Mouse (Mus musculus): ENCODE results near the gene Ckap2.

DNA sequence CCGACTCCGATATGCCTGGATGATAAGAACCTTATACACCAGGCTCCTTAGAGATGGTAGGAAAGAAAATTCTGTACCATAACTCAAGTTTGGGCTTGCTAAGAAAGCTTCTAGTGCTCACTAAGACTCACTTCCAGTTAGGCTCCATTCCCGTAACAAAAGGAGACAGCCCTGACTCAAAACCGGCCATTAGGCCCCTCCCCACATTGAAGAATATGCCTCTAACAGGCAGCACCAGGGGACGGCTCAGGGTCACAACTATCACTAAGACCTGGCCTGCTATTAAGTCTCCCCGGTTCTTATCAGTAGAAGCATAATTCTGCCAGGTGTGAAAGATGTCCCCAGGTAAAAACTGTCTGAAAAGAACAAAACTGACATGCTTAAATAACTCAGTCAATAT lies 39.8 kb downstream of the Ckap2 start:
- TF ChIP-seq POLR2AphosphoS2 (IDR thresholded peaks at IDR 0.05; ENCODE audit: insufficient read length, low read depth), result no peak
- TF ChIP-seq MAX (IDR thresholded peaks at IDR 0.05; ENCODE audit: low read depth), result no peak
- TF ChIP-seq POLR2A (IDR thresholded peaks at IDR 0.05; ENCODE audit: insufficient read length, low read depth), result no peak
- no peak for TF ChIP-seq E2F4 (IDR thresholded peaks at IDR 0.05; ENCODE audit: insufficient read depth)
- no peak for TF ChIP-seq MYOD1 (IDR thresholded peaks at IDR 0.05; ENCODE audit: control insufficient read depth in 1 of 3, insufficient read length in 2 of 3, low read depth in 2 of 3)
- TF ChIP-seq CEBPB (IDR thresholded peaks at IDR 0.05; ENCODE audit: insufficient read depth, poor library complexity, severe bottlenecking), result no peak
- TF ChIP-seq USF1 (IDR thresholded peaks at IDR 0.05; ENCODE audit: low read depth), result no peak
- TF ChIP-seq MYOG (IDR thresholded peaks at IDR 0.05; ENCODE audit: control insufficient read depth in 1 of 3, insufficient read depth in 1 of 3, insufficient read length in 2 of 3, low read depth in 2 of 3), result no peak
- TF ChIP-seq TCF12 (IDR thresholded peaks at IDR 0.05; ENCODE audit: insufficient read depth, poor library complexity, severe bottlenecking), result no peak
